Mouse (Mus musculus) kidney, adult 2 months (tissue): ENCODE measurements around the gene Ttll5. TPM values are rescaled to one million over a fixed set of nuclear protein-coding genes. Genes with fewer than 3 reads are reported as not detected.
A peak's percentile ranks its signal among the peaks of the same experiment; 100 is the strongest.

Experiments used
- DNase-seq: peaks from one replicate; pipeline ENCODE4 v3.0.0; 2021
- H3K27ac ChIP-seq: fragments of 200-500 bp; 2 replicates; pipeline ENCODE4 v1.5.1; 2012; ENCODE audit warnings: low read depth, low read length, control low read depth, inconsistent platforms; ENCODE audit not compliant: insufficient read depth
- H3K27me3 ChIP-seq: fragments of 200-500 bp; replicated peaks from 2 replicates; pipeline ENCODE4 v1.6.1; 2012; ENCODE audit warnings: mild to moderate bottlenecking, moderate library complexity, low read length, inconsistent platforms; ENCODE audit not compliant: control insufficient read depth, insufficient read depth
- H3K36me3 ChIP-seq: fragments of 200-500 bp; 2 replicates; pipeline ENCODE4 v1.6.1; 2012; ENCODE audit warnings: mild to moderate bottlenecking, moderate library complexity, low read length, inconsistent platforms; ENCODE audit not compliant: control insufficient read depth, insufficient read depth
- H3K4me1 ChIP-seq: fragments of 200-500 bp; 2 replicates; pipeline ENCODE4 v1.6.1; 2011; ENCODE audit warnings: low read length; ENCODE audit not compliant: control insufficient read depth, insufficient read depth
- H3K4me3 ChIP-seq: fragments of 200-500 bp; 2 replicates; pipeline ENCODE4 v1.5.1; 2011; ENCODE audit warnings: mild to moderate bottlenecking, low read depth, low read length, control low read depth; ENCODE audit not compliant: insufficient read depth
- CTCF ChIP-seq: fragments of 200-500 bp; conservative IDR thresholded peaks from 2 replicates; pipeline ENCODE4 v1.5.1; 2011; ENCODE audit warnings: low read depth, mild to moderate bottlenecking, control low read depth, low read length, moderate library complexity, mixed read lengths; ENCODE audit not compliant: insufficient read depth, insufficient read length
- POLR2A ChIP-seq: fragments of 200-500 bp; IDR thresholded peaks from one replicate; pipeline ENCODE4 v1.6.1; 2011; ENCODE audit warnings: low read depth, low read length, control low read depth
- WGBS: fragments of 180-500 bp; shearing (Covaris S2); methylation state at CpG from one replicate; pipeline ENCODE4 v1.1.7; 2018; 5-methylcytosine and 5-hydroxymethylcytosine counted together
- polyA plus RNA-seq: library from polyadenylated mRNA; depleted of rRNA; stranded (reverse); fragments of >200 nt; gene quantifications from 2 replicates; pipeline ENCODE4 v1.2.3, GENCODE M21; 2012

Gene Ttll5
- polyA plus RNA-seq, 1 experiment = 12.9 TPM

DNA sequence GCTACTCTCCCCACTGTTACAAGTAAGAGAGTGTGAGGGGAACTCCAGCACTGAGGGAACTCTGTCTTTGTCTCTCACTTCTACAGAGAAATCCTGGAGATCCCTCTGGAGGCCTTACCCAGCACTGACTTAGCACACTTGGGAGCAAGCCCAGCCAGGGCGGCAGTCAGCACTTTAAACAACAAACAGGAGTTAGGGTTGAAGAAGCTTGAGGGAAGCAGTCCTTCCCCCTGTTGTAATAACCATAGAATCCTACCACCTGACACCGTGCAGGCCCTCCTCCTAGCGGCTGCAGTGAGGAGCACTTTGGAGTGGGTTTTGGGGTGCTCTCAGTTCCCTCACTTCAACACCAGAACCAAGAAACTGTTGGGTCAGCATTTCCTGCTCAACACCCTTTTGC is 140.0 kb downstream of the Ttll5 start:
- Histone ChIP-seq H3K4me3 (no peak overlapping the region), H3K4me1 (no peaks in the 10 kb centered on the region), H3K36me3 (no peaks in the 10 kb centered on the region), H3K27ac (no peak overlapping the region), H3K27me3 (no peaks in the 10 kb centered on the region)
- 87% methylated on average over 3 of the region's 3 CpGs for WGBS
- no peak for TF ChIP-seq POLR2A
- no peak for TF ChIP-seq CTCF
- DNase-seq = no peak

DNA sequence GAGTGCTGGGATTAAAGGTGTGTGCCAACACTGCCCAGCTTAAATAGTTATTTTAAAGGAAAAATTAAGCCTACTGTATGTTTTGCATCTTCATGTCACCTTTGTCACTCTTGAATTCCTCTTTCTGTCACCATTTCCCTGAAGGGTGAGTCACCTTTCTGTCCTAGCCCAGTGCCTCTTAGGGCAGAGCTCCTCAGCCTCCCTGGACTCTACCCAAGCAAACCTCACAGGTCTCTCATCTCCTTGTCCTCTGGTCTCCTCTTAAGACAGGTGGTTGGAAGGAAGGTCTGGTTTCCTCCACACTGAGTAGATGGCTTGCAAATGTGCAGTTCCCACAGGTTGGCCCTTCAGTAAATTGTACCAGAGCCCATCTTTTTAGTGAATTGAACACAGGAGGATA is 143.4 kb downstream of the Ttll5 start:
- Histone ChIP-seq H3K36me3 (no peaks in the 10 kb centered on the region), H3K27ac (no peak overlapping the region), H3K4me3 (no peak overlapping the region), H3K27me3 (no peaks in the 10 kb centered on the region), H3K4me1 (no peaks in the 10 kb centered on the region)
- TF ChIP-seq CTCF = no peak
- TF ChIP-seq POLR2A = no peak
- no peak for DNase-seq

DNA sequence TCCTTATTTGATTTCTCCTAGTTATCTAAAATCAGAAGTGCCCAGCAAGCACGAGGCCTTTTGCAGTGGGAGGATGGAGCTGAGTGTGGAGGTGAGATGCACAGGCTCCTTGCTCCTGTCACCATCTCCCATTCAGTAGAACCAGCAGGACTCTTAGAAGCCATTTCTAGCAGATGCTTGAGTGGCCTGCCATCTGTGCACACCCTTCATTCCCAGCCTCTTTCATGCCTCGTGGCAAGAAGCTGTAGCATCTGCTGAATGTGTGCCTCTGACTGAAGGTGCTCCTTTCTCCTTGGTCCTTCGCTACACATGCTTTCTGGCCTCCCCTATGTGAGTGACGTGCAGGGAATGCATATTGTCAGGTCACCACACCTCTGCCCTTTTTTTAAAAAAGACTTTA is 143.9 kb downstream of the Ttll5 start:
- no peaks in the 10 kb centered on the region for H3K36me3 ChIP-seq
- H3K27ac ChIP-seq = no peak overlapping the region
- DNase-seq = no peak
- 88% methylated on average over 4 of the region's 4 CpGs for whole genome bisulfite sequencing
- TF ChIP-seq CTCF = no peak
- no peak for TF ChIP-seq POLR2A
- H3K4me3 ChIP-seq = no peak overlapping the region
- no peaks in the 10 kb centered on the region for H3K4me1 ChIP-seq
- H3K27me3 ChIP-seq = no peaks in the 10 kb centered on the region

DNA sequence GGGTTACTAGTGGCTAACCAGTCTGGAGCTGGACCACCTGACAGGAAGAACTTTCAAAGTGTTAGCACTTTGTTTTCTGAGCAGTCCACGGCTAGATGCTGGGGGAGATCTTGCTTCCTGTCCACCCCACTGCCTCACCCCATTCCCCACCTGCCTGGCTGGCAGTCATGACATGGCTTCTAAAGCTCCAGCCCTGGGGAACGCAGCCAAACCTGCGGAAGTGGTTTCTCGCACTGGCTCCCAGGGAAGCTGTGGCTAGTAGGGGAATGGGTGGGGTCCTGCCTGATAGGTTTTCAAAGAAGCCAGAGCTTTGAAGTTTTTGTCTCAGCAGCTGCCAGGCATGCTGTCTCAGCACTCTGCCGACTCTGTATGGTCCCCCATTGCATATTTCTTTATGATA is 145.1 kb downstream of the Ttll5 start:
- DNase-seq = no peak
- H3K27me3 ChIP-seq = no peaks in the 10 kb centered on the region
- no peak overlapping the region for H3K4me3 ChIP-seq
- no peaks in the 10 kb centered on the region; the same call in 1 of the 2 replicates for H3K4me1 ChIP-seq
- no peak for TF ChIP-seq POLR2A
- no peak for TF ChIP-seq CTCF
- no peaks in the 10 kb centered on the region for H3K36me3 ChIP-seq
- no peak overlapping the region for H3K27ac ChIP-seq
- 71% methylated on average over 5 of the region's 5 CpGs for WGBS

DNA sequence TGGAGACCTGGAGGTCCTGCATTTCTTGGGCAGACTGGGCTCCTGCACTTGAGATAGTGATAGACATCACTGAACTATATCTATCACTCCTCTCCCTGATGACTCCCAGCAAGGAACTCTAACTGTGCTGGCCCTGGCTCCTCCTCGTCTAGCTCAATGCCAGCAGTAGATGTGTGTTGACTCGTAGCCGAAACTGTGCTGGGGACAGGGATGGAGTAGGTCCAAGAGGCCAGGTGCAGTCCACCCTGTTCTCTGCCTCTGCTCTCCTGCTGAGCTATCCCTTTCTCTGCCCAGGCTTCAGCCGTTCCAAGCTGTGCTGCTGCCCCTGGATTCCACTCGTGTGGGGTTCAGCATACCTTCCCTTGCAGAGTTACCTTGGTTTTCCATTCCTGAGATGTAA is 145.7 kb downstream of the Ttll5 start:
- no peak overlapping the region for H3K4me3 ChIP-seq
- DNase-seq = no peak
- no peak overlapping the region for H3K27ac ChIP-seq
- H3K4me1 ChIP-seq = no peaks in the 10 kb centered on the region; the same call in 1 of the 2 replicates
- no peaks in the 10 kb centered on the region for H3K27me3 ChIP-seq
- WGBS = 72% methylated on average over 5 of the region's 5 CpGs
- no peak for TF ChIP-seq CTCF
- no peak for TF ChIP-seq POLR2A
- H3K36me3 ChIP-seq = no peaks in the 10 kb centered on the region

DNA sequence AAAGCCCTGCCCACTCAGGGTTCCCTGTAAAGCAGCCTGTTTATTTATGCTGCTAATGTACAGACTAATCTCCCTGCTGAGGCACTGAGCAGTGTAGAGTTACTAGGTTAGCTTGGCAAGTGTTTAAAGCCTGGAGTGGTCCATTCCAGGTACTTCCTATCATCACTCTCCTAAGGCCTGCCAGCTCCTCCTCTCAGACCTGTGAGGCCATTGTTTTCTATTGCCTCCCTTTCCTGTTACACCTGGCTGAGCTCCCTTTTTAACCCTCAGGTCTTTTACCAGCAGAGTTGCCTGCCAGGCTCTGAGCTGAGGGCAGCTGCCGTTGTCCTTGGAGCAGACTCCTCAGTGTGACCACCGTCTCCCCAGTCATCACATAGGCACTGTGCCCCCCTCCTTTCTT is 146.3 kb downstream of the Ttll5 start:
- no peak for TF ChIP-seq CTCF
- TF ChIP-seq POLR2A = no peak
- Histone ChIP-seq H3K4me1 (no peaks in the 10 kb centered on the region; the same call in 1 of the 2 replicates), H3K27ac (no peak overlapping the region), H3K27me3 (no peaks in the 10 kb centered on the region), H3K36me3 (no peaks in the 10 kb centered on the region), H3K4me3 (no peak overlapping the region)
- DNase-seq = no peak
- 56% methylated on average over 2 of the region's 2 CpGs for WGBS

DNA sequence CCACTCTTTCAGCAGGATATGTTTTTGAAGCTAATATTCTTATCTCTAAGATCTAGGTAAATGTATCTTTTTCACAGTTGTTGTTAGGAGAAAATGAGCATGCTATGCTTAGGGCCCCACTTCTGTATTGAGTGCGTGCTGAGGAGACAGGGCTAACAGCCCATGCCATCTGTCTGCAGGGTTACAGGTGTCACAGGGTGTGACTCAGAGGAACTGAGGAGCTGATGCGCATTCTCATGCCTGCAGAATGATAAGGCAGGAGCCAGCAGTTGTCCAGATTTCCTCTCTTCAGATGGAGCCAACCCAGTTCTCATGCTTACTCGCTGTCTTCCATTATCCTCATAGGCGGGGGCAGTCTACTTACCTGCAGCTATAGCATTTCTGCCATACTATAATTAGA is 147.2 kb downstream of the Ttll5 start:
- TF ChIP-seq CTCF = no peak
- no peak for TF ChIP-seq POLR2A
- no peak for DNase-seq
- Histone ChIP-seq H3K27me3 (no peaks in the 10 kb centered on the region), H3K36me3 (no peaks in the 10 kb centered on the region), H3K27ac (no peak overlapping the region), H3K4me1 (no peaks in the 10 kb centered on the region; the same call in 1 of the 2 replicates), H3K4me3 (no peak overlapping the region)
- WGBS = 96% methylated on average over 4 of the region's 4 CpGs

DNA sequence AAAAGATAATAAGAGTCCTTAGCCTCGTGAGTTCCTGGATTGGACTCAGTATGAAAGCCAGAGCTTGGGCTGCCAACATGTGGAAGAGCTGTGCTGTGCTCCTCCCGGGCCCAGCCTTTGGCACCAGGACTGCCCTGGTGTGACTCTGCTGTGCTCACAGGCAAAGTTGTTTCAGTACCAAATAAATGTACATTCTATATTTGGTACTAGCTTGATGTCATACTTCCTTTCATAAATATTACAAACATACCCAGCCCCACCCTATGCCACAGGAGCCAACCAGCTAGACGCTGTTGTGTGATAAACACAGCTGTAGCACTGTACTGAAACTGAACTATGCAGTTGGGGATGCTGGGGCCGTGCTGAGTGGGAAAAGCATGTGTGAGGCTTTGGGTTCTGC is 149.1 kb downstream of the Ttll5 start:
- Histone ChIP-seq H3K4me3 (no peak overlapping the region), H3K4me1 (no peaks in the 10 kb centered on the region; the same call in 1 of the 2 replicates), H3K27me3 (no peaks in the 10 kb centered on the region), H3K36me3 (no peaks in the 10 kb centered on the region), H3K27ac (peak overlapping the region; percentile 49; the same call in 1 of the 2 replicates)
- peak; percentile 43 for DNase-seq
- TF ChIP-seq CTCF = no peak
- no peak for TF ChIP-seq POLR2A
- WGBS = 38% methylated on average over 4 of the region's 4 CpGs
